Mouse (Mus musculus): ENCODE data around the gene Map2k6. TPM values are rescaled to one million over a fixed set of nuclear protein-coding genes. Genes with fewer than 3 reads are reported as not detected.

Map2k6 gene
- polyA plus RNA-seq, 1 experiment from 2014 or later: 22.1 TPM

DNA sequence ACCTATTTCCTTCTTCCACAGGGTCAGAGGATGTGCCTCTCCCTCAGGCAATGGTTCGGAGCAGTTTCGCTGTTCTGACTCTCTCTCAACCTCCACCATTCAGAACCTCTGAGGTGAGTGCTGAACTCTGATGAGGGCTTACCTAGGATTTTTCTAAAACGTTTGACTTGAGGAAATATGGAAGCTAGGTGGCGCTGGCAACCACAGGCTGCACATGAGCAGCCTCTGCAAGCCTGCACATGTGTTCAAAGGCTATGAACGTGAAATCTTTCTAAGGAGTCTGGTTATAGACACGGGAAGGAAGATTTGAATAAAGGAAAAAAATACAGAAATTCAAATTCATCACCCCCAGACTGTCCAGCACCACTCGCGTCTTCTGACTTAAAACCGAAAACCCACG, 173.6 kb downstream of the Map2k6 start:
- no peak overlapping the region for H3K4me3 ChIP-seq (ENCODE audit: low read depth, low read length)
- ATAC-seq: no peak; the same call in 1 of the 2 replicates
- H3K9me3 ChIP-seq (replicated peaks; ENCODE audit: control insufficient read depth, low read length, poor library complexity, severe bottlenecking): no peaks in the 10 kb centered on the region
- no peaks in the 10 kb centered on the region for H3K27me3 ChIP-seq (ENCODE audit: control insufficient read depth, insufficient read depth, low read depth, low read length)
- H3K36me3 ChIP-seq (ENCODE audit: control insufficient read depth, insufficient read depth, low read length): no peaks in the 10 kb centered on the region
- H3K9ac ChIP-seq (ENCODE audit: low read depth, low read length): no peak overlapping the region
- no peak overlapping the region for H3K4me2 ChIP-seq (ENCODE audit: low read length)
- 58% methylated on average over 10 of the region's 10 CpGs for WGBS
- no peak overlapping the region for H3K27ac ChIP-seq (ENCODE audit: low read length)
- no peaks in the 10 kb centered on the region for H3K4me1 ChIP-seq (ENCODE audit: control insufficient read depth, insufficient read depth, low read length)

Other genes with a start within 250 kb of the Map2k6 start
- 2.6 and 2.7 TPM in 2 replicates for gene Abca9, start 230.9 kb upstream of the Map2k6 start, polyA plus RNA-seq (2015; fragmentation: Nextera tagmentation; extraction: Ambion mirVana)
- 0.19 and 0.25 TPM in 2 replicates for gene Abca6, start 147.3 kb upstream of the Map2k6 start, polyA plus RNA-seq (2015; fragmentation: Nextera tagmentation; extraction: Ambion mirVana)
- gene Abca5, start 61.4 kb upstream of the Map2k6 start, polyA plus RNA-seq (2015; fragmentation: Nextera tagmentation; extraction: Ambion mirVana): 9.6 and 10.2 TPM in 2 replicates

All from midbrain, embryonic 16.5 days (tissue).